Mouse (Mus musculus) urinary bladder, postnatal 0 days (tissue): ENCODE measurements around the gene Gm14781. TPM values are rescaled to one million over a fixed set of nuclear protein-coding genes. Genes with fewer than 3 reads are reported as not detected.

ENCODE experiments used
- polyA plus RNA-seq: library from polyadenylated mRNA; unstranded; fragments of >200 nt; fragmentation: Nextera tagmentation; extraction: Ambion mirVana; gene quantifications from 2 replicates; pipeline ENCODE4 v1.2.1, GENCODE M21; 2015

Gm14781 gene
- polyA plus RNA-seq, result not detected in 2 replicates

GRCm38 (mm10) chrX:91631894-91632293, at the start of gene Gm14781:
Gene Gm14781, plus strand, starts transcription at chrX:91632194.

Other genes with a start within 250 kb of the Gm14781 start
- not detected in 2 replicates for gene Gm5072, start 239.7 kb upstream of the Gm14781 start, polyA plus RNA-seq
- not detected in 2 replicates for gene Gm8914, start 152.1 kb upstream of the Gm14781 start, polyA plus RNA-seq
- not detected in 2 replicates for gene 1700084M14Rik, start 56.3 kb upstream of the Gm14781 start, polyA plus RNA-seq
- gene Mageb5, start 150.8 kb downstream of the Gm14781 start, polyA plus RNA-seq, result not detected in 2 replicates